Mouse (Mus musculus) heart, adult 18-20 months (tissue): ENCODE measurements around the gene Zfp687. TPM values are rescaled to one million over a fixed set of nuclear protein-coding genes. Genes with fewer than 3 reads are reported as not detected.
"Not testable (repeated sequence)": the region's sequence is repeated elsewhere in the genome, so short reads cannot be mapped to it uniquely, and the experiment has no call there.

Experiments
- DNase-seq, 2 experiments: peaks; one replicate each; pipeline ENCODE4 v3.0.0; 2021 to 2022; ENCODE audit warnings: mixed read lengths in 1 of 2
- long read RNA-seq, 2 experiments: library from polyadenylated mRNA; stranded (forward); transcript quantifications; one replicate each; pipeline ENCODE4 v2.0.0; 2021
- total RNA-seq, 2 experiments: library from RNA; stranded (reverse); gene quantifications; 2 replicates each; pipeline ENCODE4 v1.2.3; 2021

The Zfp687 gene
- 10 to 100 TPM; 10.3 to 12.0 TPM for total RNA-seq
- long read RNA-seq, experiment 1, partial matches to known transcripts, result 1 of 4 reads
- long read RNA-seq, experiment 1, other reads (novel, unspliced or antisense), result 3 of 4 reads
- long read RNA-seq, experiment 2, partial matches to known transcripts, result 0 of 1 reads
- long read RNA-seq, experiment 2, other reads (novel, unspliced or antisense), result 1 of 1 reads

DNA sequence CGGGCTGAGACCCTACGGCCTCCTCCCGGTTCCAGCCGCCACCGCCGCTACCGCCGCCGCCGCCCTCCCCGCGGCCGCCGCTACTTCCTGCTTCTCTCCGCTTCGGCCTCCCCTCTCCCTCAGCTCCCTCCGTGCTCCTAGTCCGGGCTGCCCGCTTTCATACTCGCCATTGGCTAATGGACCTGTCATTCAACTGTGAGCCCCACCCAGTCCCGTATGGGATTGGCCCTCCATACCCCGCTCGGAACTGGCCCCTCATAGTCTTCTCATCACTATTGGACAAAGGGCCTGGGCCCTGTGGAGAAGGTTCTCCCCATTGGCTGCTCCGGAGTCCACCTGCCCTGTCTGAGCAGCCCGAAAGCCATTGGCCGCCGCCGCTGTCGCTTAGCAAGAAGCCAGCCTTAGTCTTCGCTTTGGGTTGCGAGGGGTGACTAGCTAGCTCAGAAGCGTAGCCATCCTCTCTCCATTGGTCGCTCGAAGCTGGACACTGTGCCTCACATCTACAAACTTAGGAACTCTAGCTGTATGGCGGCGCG, at the start of gene Zfp687:
Gene Zfp687, minus strand, starts transcription at position 112 of the 536 bp plus-strand sequence.
- peak; percentile 100 for DNase-seq

DNA sequence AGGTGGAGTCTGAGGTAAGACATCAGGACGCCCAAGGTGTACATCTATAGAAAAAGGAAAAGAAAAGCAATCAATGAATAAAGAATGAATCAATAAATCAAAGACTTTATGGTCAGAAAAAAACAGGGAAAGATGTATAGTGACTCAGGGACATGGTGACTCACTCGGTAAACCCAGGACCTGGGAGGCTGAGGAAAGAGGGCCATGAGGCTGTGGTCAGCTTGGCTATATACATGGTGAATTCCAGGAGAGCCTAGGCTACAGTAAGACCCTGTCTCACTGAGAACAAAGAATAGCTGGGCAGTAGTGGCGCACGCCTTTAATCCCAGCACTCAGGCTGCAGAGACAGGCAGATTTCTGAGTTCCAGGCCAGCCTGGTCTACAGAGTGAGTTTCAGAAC, 48.5 kb upstream of the Zfp687 start:
- no peak for DNase-seq

DNA sequence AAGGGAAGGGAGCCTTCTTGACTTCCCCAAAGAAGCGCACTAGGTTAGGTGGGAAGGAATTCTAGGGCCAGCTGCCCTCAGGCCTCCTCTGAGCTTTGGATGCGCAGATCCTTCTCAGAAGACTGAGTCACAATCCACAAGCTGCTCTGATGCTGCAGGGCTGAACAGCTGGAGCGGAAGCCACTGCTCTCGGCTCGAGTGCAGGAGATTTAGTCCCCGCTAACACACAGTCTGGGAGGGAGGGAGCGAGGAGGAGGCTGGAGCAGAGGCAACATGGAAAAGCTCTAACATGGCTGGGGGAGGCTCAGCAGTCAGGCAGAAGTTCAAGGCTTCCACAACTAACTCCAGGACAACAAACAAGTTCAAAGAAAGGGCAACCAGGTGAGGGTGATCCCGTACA, 42.8 kb upstream of the Zfp687 start:
- peak; percentile 17 to 45 for DNase-seq

DNA sequence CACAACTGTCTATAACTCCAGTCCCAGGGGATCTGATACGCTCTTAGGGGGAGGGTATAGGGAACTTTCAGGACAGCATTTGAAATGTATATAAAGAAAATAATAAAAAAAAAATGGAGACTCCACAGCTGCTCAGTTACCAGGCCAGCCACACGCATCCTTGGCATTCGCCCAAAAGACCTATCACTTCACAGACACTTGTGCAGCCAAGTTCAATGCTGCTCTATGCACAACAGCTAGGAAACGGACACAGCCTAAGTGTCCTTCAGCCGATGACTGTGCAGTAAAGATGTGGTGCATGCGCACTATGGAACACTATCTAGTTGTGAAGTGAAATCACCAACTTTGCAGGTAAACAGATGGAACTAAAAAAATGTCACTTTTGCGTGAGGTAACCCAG, 41.0 kb upstream of the Zfp687 start:
- DNase-seq, result no peak

DNA sequence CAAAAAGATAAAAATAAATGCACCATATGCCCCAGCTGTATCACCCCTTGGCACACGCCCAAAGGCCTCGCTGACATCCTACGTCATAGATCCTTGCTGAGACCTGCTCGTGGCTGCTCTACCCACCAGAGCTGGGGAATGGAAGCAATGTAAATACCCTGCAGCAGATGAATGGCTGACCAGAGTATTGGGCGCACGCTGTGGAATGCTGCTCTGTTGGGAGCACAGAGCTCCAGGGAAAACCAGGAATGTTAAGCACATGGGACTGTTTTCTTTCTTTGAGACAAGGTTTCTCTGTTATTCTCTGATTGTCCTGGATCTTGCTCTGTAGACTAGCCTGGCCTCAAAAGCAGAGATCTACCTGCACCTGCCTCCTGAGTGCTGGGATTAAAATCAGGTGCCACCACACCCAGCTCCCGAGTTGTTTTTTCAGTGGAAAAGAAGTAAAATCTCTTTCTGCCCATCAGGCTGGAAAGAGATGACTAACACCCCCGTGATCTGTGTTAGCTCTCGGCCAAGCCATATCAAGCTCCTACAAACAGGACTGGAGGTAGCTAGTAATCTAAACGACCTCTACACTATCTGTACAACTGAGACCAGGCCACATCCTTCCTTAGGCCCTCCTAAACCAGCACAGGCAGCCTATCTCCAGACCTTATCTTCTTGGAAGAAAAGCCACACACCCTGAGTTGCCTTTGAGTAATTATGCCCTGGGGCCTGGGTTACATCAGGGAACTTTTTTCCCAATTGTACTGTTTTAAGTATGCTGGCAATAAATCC, 39.4 kb upstream of the Zfp687 start:
- peak in 1 of 2 experiments; percentile 24 for DNase-seq

DNA sequence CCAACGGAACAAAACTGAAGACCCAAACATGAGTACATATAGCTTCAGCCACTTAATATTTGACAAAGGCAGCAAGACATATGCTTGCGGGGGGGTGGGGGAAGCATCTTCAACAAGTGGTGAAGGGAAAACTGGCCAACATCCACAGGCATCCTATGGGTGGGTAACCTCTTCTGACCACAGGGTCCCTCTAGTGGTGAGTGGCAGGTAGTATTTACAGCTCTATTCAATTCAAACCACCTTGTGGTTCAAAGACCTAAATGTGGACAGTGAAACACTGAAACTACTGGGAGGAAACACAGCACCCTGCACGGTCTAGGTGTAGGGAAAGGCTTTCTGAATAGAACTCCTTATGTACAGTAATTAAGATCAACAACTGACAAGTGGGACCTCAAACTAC, 38.5 kb upstream of the Zfp687 start:
- DNase-seq, result peak; percentile 27 to 56

DNA sequence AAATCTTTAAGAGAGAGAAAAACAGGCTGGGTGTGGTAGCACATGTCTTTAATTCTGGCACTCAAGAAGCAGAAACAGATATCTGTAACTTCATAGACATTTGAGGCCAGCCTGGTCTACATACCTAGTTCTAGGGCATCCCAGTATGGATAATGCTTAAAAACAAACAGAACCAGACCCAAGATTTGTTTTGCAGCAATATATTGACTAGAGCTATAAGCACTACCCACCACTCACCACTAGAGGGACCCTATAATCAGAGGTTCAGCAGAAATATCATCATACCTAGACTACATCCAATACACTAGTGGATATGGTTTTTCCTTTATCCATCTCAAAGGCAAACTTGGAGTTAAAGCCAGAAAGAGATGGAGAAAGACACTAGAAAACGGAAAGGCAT, 37.7 kb upstream of the Zfp687 start:
- peak; percentile 28 to 60 for DNase-seq

DNA sequence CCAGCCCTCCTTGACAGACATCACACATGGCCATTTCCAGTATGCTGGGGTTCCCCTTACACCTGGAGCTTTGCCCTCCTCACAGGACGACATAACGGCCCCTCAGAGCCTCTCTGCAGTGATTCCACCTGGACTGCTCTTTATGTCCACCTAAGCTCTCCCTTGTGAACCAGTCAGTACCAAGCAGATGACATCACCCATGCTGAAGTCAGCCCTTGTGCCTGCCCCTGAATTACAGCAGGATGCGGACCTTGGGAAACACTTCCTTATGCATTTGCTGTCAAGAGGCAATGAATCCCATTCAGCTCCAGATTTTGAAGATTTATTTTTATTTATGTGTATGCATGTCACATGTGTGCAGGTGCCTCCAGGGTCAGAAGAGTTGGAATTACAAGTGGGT, 32.7 kb upstream of the Zfp687 start:
- DNase-seq, result no peak

DNA sequence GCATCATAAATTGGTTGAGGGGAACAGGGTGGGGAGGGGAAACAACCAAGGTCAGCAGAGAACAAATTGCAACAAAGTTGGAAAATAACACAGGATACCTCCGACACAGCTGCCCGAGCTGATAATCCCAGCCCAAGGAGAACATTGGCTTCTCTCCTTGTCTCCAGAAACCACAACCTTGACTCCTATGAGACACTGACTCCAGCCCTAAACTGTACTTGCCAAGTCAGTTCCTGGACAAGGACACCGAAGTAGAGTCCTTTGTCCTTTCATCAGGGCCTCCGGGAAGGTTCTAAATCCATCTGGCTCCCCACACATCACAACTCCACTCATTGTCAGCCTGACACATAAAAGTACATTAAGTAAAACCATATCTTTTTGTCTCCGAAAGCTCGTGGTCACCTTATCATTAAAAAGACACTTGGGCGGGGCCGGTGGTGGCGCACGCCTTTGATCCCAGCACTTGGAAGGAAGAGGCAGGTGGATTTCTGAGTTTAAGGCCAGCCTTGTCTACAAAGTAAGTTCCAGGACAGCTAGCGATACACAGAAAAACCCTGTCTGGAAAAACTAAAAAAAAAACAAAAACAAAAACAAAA, 31.3 kb upstream of the Zfp687 start:
- DNase-seq, result no peak

DNA sequence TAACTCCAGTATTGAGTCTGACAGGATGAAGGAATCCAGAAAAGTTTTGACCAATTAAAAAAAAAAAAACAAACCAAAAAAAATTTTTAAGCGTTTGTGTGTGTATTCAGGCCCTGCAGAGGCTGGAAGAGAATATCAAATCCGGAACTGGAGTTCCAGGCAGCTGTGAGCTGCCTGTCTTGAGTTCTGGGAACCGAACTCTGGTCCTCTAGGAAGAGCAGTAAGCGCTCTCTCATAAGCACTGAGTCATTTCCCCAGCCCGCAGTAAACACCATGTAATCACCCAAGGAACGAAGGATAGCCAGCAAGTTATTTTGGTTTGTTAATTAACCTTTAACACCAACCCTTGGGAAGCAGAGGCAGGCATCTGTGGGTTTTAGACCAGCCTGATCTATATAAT, 28.0 kb upstream of the Zfp687 start:
- DNase-seq, result no peak

DNA sequence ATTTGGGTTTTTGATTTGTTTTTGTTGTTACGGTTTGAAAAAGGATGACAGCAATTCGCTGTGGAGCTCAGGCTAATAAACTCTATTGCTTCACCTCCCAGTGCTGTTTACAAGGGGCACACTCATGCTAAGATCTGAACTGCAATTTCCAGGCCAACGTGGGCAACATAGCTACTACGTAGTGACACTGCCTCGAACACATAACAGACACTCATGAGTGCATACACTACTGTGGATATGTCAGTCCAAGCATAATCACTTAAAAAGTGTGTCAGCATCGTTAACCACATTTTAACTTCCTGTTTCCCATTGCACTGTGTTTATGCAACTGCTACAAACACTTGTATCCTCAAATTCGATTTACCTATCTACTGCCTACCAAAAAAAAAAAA, 27.6 kb upstream of the Zfp687 start:
- no peak for DNase-seq

DNA sequence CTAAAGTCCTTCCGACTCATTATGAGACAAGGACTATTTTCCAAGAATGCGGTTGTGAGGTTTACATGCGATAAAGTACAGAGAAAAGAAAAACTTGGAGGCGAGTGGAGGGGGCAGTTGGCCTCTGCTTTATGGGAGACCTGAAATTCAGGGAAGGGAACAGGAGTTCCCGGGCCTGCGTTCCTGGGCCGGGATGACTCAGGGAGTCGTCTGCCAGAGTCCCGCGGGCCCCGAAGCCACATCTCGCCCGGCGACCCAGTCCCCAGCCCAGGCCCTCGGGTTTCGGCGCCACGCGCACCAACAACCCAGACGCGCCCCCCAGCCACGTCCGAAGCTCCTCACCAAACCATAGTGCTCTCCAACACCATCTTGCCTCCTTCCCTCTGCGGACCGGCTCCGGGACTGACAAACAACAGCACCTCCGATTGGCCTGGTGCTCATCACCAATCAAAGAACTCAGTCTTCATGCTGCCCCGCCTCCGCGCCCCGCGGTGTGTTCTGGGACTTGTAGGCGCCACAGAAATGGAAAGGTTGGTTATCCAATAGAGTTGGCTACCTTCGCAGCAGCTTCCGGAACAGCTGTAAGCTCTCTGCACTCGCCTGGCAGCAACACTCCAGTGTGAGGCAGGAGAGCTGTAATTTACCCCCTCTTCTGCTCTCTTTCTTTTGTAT, 27.1 kb upstream of the Zfp687 start, which contains the start of gene Psmd4:
Gene Psmd4, minus strand, starts transcription at position 449 of the 672 bp plus-strand sequence.
- peak; percentile 98 to 99 for DNase-seq

DNA sequence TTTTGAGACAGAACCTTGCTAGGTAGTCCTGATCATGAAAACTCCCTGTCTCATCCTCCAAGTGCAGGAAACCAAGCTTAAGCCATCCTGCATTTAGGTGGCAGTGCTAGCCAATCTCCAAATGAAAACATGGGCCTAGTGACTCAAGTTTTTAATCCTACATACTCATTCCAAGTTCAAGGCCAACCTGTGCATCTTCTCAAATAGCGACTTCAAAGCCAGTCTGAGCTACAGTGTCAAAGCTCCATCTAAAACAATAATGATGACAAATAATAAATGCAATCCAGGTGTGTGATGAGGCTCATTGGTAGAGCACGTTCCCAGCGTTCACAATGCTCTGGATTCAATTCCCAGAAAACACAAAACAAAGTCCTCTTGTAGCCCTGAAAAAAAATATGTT, 26.4 kb upstream of the Zfp687 start:
- no peak for DNase-seq

DNA sequence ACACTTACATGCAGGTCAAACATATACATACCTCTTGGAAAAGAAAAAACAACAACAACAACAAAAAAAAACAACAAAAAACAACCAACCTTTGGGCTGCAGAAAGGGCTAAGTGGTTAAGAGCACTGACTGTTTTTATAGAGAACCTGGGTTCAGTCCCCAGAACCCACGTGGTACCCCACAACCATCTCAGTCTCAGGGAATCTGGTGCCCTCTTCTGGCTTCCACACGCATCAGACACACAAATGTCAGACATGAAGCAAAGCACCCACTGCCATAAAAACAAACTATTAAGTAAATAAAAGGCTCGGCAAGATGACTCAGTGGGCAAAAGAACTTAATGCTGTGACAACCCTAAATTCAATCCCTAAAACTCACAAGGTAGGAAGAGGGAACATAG, 14.7 kb upstream of the Zfp687 start:
- DNase-seq, result no peak

DNA sequence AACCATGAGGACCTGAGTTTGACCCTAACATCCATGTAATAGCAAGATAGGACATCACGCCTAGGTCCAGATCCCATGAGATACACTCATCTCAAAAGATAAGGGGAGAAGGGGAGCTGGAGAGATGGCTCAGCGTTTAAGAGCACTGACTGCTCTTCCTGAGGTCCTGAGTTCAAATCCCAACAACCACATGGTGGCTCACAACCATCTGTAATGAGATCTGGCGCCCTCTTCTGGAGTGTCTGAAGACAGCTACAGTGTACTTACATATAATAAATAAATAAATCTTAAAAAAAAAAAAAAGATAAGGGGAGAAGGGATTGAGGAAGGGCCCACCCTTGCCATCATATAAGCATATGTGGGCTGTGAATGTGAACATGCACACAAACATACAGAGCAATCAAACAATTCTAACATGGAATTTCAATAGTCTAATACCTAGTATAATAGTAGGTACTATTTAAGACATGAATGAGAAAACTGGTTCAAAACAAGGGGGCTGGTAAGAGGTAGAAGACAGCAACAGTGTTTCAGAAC, 14.1 kb upstream of the Zfp687 start:
- not testable (repeated sequence) for DNase-seq

DNA sequence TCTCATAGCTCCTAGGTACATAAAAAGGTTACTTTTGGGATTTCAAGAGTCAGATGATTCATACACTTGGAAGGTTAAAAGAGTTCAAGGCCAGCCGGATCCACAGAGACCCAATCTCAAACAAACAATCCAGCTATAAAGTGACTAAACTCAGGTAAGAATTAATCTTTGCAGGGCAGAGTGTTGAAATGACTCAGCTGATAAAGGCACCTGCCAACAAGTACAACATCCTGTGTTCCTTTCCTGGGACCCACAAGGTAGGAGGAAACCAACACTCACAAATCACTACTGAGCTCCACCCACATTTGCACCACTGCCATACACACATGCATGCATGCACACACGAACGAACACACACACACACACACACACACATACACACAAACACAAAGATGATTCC, 13.4 kb upstream of the Zfp687 start:
- no peak for DNase-seq

DNA sequence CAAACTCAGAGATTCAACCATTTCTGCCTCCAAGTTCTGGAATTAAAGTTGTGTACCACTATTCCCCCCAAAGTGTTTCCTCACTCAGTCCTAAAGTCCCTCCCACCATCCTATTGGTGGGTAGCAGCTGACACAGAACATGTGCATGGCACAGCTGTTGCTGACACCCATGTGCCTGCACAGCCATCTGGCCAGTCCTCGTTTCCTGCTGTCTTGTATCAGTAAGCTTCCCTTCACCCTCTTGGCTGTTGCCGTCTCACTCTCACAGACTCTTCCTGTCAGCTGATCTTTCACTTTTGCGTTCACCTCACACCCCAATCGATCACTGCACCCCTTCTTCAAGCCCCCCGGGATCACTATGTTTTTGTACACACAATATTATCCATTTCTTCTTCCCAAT, 12.5 kb upstream of the Zfp687 start:
- DNase-seq, result peak in 1 of 2 experiments; percentile 32

DNA sequence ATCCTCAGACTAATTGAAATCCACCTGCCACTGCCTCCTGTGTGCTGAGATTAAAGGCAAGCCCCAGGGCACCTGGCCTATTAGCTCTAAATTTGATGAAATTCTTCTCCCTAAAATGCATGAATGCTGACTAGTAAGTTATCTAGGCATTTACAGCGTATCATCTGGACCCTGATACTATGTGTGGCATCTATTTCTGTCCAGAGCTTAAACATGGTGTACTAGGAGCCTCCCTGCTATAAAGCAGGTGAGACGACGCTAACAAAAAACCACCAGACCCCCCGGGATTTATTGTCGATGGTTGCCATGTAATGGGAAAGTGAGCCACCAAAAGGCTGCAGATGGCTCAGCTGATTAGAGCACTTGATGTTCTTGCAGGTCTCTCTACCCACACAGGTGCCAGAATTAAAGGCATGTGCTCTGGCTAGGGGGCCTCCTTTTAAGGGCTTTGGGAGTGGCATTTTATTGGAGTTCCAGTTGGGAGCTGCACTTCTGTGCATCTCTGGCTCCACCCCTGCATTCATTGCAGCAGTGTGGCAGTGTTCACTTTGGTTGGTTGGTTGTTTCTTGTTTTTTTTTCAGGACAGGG, 11.9 kb upstream of the Zfp687 start:
- no peak for DNase-seq

DNA sequence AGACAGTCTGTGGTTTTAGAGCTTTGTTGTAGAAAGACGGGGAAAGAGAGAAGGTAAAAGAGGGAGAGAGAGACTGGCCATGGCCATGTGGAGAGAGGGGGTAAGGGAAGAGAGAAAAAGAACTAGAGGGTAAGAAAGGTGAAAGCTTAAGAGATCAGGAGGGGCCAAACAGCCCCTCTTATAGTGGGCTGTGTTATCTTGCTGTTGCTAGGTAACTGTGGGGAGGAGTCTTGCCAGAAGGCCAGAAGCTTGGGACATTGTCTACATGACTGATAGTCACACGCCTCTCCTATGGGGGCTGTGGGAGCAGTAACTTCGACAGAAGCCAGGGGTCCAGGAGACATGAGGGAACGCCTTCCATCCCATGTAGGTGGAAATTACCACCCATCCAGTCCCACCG, 10.0 kb upstream of the Zfp687 start:
- DNase-seq, result no peak

DNA sequence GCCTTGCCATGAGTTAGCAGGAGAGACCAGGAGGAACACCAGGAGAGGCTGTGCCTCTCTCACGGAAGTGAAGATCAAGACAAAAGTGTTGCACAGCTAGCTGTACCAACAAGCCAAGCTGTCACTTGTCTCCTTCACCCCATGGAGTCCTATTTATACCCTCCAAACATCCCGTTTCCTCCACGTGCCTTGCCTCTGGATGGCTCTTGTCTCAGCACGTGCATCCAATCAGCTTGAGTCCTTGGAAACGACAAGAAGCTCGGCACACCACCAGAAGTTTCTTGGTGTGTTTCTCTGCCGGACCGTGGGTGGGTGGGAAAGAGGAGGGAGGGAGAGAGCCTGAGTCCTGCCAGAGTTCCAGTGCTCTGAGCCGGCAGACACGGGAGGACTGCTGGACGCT, 9.3 kb upstream of the Zfp687 start:
- DNase-seq, result peak; percentile 77 to 79

DNA sequence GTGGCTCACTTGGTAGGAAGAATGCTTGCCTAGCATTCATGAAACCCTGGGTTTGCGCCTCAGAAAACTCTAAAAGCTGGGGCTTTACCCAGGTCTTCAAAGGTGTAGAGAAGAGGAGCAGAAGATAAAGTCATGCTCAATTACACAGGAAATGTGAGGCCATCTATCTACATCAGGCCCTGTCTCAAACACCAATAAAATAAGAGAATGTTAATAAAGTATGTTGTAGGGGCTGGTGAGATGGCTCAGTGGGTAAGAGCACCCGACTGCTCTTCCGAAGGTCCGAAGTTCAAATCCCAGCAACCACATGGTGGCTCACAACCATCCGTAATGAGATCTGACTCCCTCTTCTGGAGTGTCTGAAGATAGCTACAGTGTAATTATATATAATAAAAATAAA, 5.7 kb upstream of the Zfp687 start:
- not testable (repeated sequence) for DNase-seq

DNA sequence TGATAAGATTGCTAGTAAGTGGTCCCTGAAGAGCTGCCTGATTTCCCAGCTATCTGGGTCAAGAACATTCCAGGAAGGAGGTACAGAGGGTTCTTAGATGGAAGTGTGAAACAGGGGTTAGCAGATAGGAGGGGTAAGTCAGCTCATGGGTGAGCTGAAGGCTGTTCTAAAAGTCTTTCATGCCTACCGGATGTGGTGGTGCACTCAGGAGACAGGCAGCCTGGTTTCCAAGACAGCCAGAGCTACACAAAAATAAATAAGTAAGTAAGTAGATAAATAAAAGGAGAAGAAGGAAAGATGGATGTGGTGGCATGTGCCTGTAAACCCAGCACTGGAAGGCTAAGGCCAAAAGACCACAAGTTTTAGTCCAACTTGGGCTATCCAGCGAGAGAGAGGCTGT, 3.5 kb upstream of the Zfp687 start:
- DNase-seq, result no peak
